Mouse (Mus musculus) natural killer cell, adult 2 months (primary cell): Measurements from ENCODE around the gene Rp9.
A peak's percentile ranks its signal among the peaks of the same experiment; 100 is the strongest.
"Not testable (repeated sequence)": the region's sequence is repeated elsewhere in the genome, so short reads cannot be mapped to it uniquely, and the experiment has no call there.

ENCODE experiments used
- DNase-seq, 2 experiments: peaks; one replicate each; pipeline ENCODE4 v3.0.0; 2022; ENCODE audit warnings: low spot score in 2 of 2

Rp9 gene

DNA sequence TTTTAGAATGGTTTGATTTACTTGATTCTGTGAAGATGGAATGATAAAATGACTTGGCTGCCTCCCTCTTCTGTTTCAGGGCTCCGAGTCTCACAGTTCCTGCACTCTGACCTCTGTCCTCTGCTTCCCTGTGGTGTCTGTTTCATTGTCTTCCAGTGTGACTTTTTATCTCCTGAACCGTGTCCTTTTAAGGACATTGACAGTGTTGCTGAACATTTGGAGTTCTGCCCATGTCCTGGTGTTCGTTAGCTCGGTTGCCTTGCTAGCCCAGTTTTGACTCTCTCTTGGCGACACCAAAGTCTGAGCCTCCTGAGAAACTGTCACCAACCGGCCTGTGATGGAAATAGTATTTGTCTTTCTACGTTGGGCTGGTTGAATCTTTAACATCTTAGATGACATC, 49.1 kb downstream of the Rp9 start:
- no peak for DNase-seq

GRCm38 (mm10) chr9:22419877-22420276, 49.7 kb downstream of the Rp9 start:
- no peak for DNase-seq

DNA sequence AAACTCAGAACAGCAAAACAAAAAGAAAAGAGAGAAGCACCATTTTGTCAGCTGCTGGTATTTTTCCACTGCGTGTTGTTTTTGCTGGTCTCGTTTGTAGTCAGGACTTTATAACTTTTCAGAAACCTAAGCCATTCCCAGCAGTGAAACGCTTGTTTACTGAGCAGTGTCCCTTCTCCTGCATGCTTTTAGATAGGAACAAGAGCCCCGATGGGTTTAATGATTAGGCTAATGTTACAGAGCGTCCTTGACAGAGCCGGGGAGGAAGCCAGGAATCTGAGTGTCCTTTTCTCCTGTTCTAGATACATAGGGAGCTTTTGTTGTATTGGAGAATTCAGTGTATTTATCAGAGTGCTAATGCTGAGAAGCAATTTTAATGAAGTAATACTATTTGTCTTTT, 52.0 kb downstream of the Rp9 start:
- DNase-seq = no peak

GRCm38 (mm10) chr9:22416187-22416586, 53.4 kb downstream of the Rp9 start:
- no peak for DNase-seq

- peak; percentile 84 to 92 for DNase-seq
Measured at GRCm38 (mm10) chr9:22411002-22411857, 58.3 kb downstream of the Rp9 start, which contains the start of gene 9530077C05Rik. TSS of gene 9530077C05Rik (plus strand) at chr9:22411513.

DNA sequence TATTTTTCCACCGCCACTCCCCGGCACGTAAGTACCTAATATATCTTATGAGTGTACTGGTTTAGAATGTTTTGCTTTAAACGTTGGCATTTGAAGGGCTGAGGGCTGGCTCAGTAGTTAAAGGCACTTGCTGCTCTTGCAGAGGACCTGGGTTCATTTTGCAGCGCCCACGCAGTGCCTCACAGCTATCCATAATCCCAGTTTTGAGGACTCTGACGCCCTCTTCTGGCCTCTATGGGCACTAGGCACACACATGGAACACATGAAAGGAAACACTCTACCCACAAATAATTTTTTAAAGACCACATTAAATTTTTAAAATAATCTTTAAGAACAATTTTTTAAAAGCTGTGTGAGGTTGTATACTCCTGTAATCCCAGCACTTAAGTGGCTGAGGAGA, 60.0 kb downstream of the Rp9 start:
- no peak for DNase-seq

GRCm38 (mm10) chr9:22408344-22408743, 61.2 kb downstream of the Rp9 start:
- DNase-seq = not testable (repeated sequence)

DNA sequence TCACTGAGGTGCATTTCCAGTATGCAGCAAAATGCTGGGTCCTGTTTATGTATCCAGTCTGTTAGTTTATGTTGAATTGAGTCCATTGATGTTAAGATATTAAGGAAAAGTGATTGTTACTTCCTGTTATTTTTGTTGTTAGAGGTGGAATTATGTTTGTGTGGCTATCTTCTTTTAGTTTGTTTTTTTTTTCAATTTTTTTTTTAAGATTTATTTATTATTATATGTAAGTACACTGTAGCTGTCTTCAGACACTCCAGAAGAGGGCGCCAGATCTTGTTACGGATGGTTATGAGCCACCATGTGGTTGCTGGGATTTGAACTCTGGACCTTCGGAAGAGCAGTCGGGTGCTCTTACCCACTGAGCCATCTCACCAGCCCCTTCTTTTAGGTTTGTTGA, 61.9 kb downstream of the Rp9 start:
- DNase-seq = not testable (repeated sequence)

- DNase-seq = no peak
Measured at GRCm38 (mm10) chr9:22405414-22405813, 64.1 kb downstream of the Rp9 start.

- not testable (repeated sequence) for DNase-seq
Measured at GRCm38 (mm10) chr9:22403501-22403900, 66.0 kb downstream of the Rp9 start.

- no peak for DNase-seq
Measured at GRCm38 (mm10) chr9:22402976-22403375, 66.6 kb downstream of the Rp9 start.

- DNase-seq = no peak
Measured at GRCm38 (mm10) chr9:22402001-22402400, 67.5 kb downstream of the Rp9 start.

GRCm38 (mm10) chr9:22399021-22399420, 70.5 kb downstream of the Rp9 start:
- no peak for DNase-seq

DNA sequence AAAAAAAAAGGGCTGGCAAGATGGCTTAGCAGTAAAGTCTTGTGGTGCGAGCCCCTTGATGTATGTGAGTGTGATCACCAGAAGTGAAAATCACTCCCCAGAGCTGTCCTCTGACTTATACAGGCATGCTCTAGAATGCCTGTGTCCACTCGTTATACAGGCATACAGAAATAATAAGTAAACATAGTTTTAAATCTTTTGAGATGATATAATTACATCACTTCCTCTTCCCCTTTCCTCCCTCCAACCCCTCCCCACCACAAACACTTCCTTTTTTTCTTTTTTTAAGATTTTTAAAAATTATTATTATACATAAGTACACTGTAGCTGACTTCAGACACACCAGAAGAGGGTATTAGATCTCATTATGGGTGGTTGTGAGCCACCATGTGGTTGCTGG, 74.8 kb downstream of the Rp9 start:
- no peak for DNase-seq

DNA sequence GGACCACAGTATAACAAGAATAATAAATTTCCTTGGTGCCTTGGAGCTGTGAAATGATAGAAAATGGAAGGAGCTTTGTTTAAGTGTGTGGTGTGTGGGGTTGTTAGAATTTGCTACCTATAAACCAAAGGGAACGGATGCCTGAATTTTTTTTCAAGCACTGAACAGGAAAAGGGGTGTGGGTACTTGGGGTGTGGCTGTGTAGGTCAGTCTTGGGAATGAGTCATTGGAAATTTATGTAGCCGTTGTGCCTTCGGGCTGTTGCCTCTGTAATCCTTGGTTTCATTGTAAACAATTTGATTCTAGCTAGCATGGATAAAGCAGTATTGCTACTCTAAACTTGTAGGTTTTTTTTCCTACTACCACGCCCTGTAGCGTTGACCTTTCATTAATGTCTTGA, 79.2 kb downstream of the Rp9 start:
- no peak for DNase-seq

DNA sequence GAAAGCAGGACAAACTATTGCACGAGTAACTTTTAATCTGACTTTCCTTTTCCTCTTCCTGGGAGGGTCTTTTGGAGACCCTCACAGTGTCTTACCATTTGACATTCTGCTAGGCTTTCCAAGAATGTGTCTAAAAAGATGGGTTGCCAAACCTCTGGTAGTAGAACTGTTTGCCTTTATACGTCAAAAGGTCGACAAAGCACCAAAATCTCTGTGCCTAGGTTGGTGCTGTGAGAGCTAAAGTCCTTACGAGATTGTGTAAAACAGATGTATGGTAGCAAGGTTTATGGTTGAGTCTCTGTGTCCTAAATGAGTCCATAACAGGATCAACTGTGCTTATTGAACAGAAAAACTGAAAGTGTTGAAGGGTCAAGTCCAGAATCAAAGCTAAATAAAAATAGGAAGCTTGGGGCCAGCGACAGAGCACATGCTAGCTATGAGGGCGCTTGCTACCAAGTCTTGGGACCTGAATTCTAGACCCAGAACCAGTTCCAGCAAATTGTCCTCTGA, 79.8 kb downstream of the Rp9 start:
- DNase-seq = no peak

DNA sequence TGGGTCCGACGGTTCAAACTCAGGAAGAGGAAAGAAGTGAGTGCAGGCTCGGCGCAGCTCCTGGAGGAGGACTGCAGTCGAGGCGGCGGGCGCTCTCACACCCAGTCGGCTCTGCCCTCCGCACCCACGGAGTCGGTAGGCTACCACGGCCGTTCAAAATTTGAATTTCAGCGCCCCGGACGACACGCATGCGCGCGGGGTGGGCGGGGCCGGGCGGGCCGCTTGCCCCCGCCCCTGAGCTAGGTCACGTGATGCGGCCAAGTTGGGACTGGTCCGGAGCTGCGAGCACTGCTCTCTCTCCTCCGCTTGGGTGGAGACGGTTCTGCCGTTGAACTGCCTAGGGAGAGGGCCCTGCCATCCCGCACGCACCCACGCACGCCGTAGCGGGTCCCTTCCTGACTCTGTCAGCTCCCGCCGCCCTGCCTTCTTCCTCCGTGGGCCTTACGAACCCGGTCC, 80.5 kb downstream of the Rp9 start, which contains the start of gene Anln:
Anln (minus strand) TSS at position 168 of the 456 bp plus-strand sequence.
- DNase-seq = peak; percentile 87 to 91

- DNase-seq = no peak
Measured at GRCm38 (mm10) chr9:22388401-22388980, 81.1 kb downstream of the Rp9 start.

GRCm38 (mm10) chr9:22387901-22388300, 81.6 kb downstream of the Rp9 start:
- DNase-seq = no peak

DNA sequence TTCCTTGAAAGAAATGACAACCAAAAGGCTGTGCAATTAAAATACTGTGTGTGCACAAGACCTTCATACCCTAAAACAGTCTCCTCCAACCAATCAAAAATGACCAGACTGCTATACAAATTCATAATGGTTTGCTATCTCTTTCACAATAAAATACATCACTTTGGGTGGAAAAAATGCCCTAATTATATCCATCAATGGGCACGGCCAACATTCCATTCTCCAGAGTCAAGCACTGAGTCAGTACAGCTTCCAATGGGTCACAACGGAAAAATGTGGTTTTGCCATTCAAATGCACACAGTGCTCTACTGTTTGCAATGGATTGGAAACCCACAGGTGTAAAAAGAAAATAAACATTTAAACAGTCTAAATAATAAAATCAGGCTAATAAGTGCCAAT, 83.7 kb downstream of the Rp9 start:
- DNase-seq = no peak

- no peak for DNase-seq
Measured at GRCm38 (mm10) chr9:22376086-22376485, 93.5 kb downstream of the Rp9 start.

DNA sequence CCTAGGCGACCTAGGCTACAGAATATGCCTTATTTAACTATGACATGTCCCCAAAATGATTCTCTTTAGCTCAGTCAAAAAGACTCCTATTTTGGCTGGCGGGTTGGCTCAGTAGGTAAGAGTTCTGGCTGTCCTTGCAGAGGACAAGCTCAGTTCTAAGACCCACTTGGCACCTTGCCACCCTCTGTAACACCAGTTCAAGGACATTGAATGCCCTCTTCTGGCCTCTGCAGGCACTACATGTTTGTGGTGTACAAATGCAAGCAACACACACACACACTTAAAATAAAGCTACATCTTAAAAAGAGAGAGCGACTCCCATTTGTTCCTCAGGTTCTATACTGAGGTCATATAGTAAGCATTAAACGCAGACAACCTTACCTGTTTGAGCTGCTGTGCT, 96.8 kb downstream of the Rp9 start:
- DNase-seq = peak in 1 of 2 experiments; percentile 18

- no peak for DNase-seq
Measured at GRCm38 (mm10) chr9:22368030-22368429, 101.5 kb downstream of the Rp9 start.
